Mouse (Mus musculus) urinary bladder, postnatal 4 days (tissue): ENCODE results near the gene Dchs2.

Source experiments
- DNase-seq, 2 experiments: peaks; one replicate each; pipeline ENCODE4 v3.0.0; 2021 to 2022; ENCODE audit warnings: low spot score in 2 of 2

Gene Dchs2

DNA sequence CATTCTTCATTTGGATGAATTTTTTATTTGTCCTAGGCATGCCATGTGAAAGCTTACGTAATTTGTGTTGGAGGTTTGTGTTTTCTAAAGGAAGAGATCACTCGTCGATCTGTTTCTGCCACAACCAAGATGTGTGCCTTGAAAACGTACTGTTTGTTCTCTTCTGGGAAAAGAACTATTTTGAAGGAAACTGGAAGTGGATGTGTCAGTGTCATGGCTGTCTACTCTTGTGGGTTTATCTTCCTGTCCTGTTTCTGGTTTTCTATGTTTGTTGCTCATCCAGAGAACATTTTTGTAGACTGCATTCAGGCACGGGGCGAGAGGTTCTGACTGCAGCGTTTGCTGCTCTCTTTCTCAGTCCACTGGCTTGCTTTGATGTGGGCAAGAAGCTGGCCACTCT is 124.2 kb downstream of the Dchs2 start:
- no peak for DNase-seq

DNA sequence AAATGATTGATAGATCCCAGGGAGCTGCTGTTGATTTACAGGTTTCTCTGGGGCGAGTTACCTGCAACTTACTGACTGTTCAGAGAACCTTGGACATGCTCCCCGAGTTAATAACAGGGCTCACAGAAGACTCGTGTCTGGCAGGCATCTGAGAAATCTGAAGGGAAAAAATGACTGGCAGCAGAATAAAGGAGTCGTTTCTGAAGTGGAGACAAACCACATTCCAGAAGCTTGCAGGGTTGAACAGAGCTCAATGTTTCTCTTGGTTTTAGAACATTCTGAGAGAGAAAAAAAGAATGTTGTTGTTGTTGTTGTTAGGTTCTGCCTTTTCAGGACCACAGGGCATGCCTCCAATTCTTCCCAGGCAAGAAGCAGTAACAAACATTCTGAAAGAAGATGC is 131.7 kb downstream of the Dchs2 start:
- DNase-seq = no peak

- no peak for DNase-seq
These were observed 138.3 kb downstream of the Dchs2 start for GRCm38 (mm10) chr3:83266009-83266408.

DNA sequence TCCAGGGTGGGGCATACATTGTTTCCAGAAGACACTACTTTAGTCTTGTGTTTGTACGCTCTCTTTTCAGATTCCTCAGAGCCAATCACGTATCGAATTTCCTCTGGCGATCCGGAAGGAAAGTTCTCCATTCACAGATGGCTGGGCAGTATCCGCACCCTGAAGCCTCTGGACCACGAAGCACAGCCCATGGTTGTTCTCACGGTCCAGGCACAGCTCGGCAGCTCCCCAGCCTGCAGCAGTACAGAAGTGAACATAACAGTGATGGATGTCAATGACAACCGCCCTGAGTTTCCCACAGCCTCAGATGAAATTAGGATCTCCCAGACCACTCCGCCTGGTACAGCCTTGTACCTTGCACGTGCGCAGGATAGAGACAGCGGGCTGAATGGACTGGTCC is 142.5 kb downstream of the Dchs2 start:
- no peak for DNase-seq

GRCm38 (mm10) chr3:83270982-83271381 is 143.2 kb downstream of the Dchs2 start:
- no peak for DNase-seq

DNA sequence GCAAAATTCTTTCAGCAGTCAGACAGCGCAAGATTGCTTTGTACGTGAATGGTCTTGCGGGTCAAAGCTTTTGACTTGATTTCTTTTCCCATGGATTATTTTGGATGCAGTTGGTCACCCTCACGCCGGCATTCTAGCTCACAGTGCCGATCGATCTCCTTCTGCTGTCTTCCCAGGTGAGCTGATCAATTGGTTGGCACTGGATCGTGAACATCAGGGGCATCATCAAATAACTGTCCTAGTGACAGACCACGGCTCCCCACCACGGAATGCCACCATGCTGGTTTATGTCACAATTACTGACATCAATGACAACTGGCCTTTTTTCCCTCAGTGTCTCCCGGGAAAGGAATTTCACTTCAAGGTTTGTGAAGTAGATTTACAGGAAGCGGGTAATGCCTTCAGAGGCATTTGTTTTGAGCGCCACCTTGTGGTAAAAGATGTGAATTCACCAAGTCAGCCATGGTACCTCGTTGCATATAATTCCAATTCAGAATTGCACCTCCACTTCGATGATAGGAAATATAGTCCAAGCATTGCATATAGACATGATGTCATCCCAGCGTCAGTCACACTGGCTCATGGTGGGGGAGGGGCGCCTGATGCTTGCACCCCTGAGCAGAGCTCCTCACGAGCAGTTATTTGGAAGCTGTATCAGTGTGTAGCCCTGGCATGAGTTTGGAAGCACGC is 146.0 kb downstream of the Dchs2 start:
- DNase-seq = no peak

DNA sequence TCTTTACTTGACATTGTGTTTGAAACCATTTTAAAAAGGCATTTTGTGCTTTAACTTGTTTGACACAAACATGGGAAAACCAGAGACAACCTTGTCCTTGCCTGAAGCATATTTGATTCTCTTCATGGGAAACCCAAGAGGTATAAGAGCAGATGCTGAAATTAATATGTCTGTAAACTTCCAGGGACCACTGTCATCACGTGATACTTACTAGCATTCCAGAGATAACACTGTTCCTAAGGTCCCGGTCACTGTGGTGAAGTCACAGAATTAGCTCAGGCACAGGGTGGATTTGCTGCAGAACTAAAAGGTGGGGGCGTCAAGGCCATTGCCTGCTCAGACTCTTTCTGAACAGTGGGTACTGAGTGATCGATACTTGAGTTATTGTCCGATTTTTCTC is 148.0 kb downstream of the Dchs2 start:
- no peak for DNase-seq

DNA sequence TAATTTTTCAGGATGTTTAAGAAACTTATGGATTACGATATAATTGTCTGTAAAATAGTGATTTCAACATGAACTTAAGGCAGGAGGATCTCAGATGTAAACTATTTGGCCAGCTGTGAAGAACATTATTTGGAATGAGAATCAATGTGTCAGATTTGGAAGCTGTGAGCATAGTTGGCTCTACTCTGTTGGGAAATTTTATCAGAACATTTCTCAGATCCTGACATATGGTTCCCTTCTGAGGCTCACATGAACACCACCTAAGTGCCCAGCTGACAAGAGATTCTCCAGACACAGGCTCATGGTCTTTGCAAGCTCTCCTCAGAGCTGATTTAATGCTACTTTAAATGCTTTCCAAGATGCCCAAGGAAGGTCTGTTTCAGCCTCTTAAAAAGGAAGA is 156.1 kb downstream of the Dchs2 start:
- no peak for DNase-seq

GRCm38 (mm10) chr3:83286975-83287405 is 159.2 kb downstream of the Dchs2 start:
- peak in 1 of 2 experiments; percentile 29 for DNase-seq

DNA sequence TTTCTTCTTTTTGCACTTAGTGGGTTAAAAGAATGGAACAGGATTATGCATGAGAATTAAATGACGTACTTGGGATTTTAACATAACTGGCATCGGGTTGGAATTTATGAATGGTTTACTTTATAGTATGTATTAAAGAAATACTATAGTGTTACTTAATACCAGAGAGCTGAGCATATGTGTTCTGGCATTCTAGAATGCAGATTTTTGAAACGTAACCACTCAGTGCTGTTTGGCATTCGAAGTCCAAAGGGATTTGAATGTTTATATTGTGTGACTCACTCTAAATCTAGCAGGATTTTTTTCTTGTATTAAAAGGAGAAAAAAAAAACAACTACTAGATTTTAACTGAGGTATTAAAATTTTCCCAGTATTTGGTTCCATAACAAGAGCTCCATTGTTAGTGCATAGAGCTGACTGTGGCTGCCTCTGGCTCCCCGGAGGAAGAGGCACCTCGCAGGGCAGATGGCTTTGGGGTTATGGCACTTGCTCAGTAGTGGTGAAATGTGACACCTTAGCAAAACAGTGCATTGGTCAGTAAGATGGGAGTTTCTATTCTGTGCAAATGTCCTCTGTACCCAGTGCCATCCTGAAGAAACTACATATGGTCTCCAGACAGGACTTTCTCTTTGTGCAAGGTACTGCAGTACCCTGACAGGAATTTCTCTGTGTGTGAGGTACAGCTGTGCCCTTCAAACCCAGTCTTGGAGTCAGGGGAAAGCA is 160.5 kb downstream of the Dchs2 start:
- no peak for DNase-seq

- no peak for DNase-seq
These were observed 162.7 kb downstream of the Dchs2 start for GRCm38 (mm10) chr3:83290482-83290881.

DNA sequence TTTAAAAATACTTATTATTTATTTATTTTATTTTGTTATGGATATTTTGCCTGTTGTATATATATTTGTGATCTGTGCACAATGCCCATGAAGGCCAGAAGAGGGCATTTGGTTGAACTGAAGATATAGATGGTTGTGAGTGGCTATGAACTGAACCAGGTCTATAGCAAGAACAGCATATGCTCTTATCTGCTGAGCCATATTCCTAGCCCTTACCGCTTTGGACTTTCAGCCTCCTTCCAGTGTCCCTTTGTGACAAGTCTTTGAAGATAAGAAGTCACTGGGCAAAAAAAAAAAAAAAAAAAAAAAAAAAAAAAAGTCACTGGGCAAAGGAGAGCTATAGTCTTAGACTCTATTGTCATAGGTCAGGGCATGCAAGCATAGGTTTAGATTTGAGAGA is 163.2 kb downstream of the Dchs2 start:
- DNase-seq = no peak

DNA sequence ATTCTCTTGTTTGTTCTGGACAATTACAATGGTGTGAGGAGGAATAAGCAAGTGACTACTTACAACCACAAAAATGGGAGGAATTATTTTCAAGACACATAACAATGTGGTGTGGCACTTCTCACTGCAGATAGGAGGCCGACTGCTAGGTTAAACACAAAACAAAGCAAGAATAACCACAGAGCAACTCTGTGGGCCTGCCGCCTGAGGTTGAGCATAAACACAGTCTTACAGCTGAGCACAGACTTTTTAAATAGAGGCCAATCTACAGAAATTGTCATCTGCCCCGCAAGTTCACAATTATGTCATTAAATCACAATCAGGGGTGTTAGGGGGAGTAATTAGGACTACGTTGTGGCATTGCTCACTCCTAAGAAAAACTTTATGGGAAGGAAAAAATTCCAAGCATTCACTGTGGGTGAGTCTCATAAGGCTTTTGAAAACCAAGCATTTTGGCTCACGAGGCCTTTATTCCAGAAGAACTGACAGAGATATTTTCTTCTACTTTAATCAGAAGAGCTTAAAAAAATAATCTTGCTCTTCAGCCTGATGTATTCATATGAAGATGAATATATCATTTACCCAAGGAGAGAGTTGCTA is 172.1 kb downstream of the Dchs2 start:
- no peak for DNase-seq

DNA sequence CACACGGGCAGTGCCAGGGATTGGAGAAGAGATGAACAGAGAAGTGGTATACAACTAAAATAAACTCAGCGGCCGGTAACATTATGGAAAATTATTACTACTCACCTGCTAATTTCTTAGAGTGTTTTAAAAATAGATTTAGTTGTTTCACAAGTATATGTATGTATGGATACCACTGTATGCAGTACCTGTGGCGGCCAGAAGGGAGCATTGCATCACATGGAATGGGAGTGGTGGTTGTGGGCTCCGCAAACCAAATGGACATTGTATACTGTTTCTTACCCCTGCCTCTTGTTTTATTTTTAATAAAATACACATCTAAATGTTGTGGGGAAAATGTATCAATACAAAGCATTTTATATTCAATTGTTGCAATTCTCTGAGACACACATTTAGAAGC is 176.1 kb downstream of the Dchs2 start:
- no peak for DNase-seq

GRCm38 (mm10) chr3:83345928-83346327 is 218.2 kb downstream of the Dchs2 start:
- no peak for DNase-seq

DNA sequence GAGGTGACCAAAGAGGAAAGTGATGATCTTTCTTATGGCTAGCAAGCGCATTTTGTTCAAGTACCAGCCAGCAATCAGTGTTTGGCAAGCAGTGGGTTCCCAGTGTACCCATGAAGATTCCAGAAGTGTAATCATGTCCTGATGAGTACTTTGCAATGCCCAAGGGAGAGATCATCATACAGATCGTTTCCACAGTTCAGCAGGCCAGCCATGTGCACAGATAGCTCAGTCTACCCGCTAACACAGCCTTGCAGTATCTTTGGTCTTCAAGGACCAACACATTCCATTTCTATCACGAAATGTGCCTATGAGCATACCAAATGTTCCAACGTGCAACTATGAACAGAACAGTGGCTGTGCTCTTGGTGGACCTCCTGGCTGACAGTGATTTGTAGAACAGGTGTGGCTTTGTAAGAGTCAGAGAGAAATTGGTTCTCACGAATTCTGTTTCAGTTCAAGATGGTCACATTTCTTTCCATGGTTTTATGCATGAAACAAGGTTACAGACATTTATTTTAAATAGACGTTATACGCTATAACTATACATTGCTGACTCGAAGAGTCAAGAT is 240.8 kb downstream of the Dchs2 start:
- no peak for DNase-seq

DNA sequence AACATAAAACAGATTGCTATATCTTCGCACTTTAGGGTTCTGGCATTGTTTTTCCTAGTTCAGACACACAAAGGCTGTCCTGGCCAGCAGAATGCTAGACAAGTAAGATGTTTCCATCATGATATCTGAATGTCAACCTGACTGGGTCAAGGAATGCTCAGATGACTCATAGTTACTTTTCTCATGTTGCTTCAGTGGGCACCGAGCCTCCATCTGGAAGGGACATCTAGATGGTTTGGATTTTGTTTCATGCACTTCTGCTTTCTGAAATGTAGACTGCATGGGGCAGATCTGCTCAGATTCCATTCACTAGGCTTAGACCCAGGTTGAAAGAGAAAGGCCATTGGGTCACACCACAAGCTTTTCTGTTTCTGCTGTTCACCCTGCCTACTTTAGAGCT is 242.1 kb downstream of the Dchs2 start:
- DNase-seq = no peak

GRCm38 (mm10) chr3:83374333-83374732 is 246.6 kb downstream of the Dchs2 start:
- DNase-seq = no peak

DNA sequence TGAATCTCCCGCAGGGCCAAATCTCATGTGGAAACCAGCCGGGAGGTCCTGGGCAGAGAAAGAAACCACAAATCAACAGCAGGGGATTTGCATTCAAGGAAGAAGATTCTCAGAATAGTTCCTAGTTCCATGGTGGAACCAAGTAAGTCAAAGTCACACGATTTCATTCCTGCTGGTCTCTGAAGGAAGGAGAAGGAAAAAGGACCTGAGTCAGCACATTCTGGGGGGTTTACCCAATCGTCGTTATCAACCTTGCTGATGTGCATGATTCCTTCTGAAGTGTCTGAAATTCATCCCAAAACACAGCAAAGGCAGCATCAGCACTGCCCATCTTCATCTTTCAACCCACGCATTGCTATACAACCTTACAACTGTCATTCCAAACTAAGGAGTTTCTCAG is 249.1 kb downstream of the Dchs2 start:
- DNase-seq = no peak
